Mouse (Mus musculus): Measurements from ENCODE around the gene Srrm1. TPM values are rescaled to one million over a fixed set of nuclear protein-coding genes. Genes with fewer than 3 reads are reported as not detected.
"Not testable (repeated sequence)": the region's sequence is repeated elsewhere in the genome, so short reads cannot be mapped to it uniquely, and the experiment has no call there.

Srrm1 gene
- polyA plus RNA-seq, 1 experiment from 2014 or later, result 151 TPM

GRCm38 (mm10) chr4:135287975-135288374 lies 65.1 kb downstream of the Srrm1 start:
- WGBS, result 68% methylated on average over 3 of the region's 3 CpGs

GRCm38 (mm10) chr4:135286833-135287395 lies 66.2 kb downstream of the Srrm1 start:
- WGBS, result 14% methylated on average over 16 of the region's 16 CpGs
- no peak overlapping the region for H3K4me2 ChIP-seq (ENCODE audit: low read length)
- no peak overlapping the region for H3K4me3 ChIP-seq (ENCODE audit: low read length)
- no peaks in the 10 kb centered on the region for H3K27me3 ChIP-seq (replicated peaks; ENCODE audit: control insufficient read depth, insufficient read depth, low read length)
- no peaks in the 10 kb centered on the region for H3K9me3 ChIP-seq (ENCODE audit: control insufficient read depth, low read length)
- ATAC-seq, result no peak
- no peaks in the 10 kb centered on the region for H3K36me3 ChIP-seq (ENCODE audit: control insufficient read depth, insufficient read depth, low read length)
- H3K4me1 ChIP-seq (ENCODE audit: control insufficient read depth, insufficient read depth, low read depth, low read length), result no peaks in the 10 kb centered on the region; the same call in 1 of the 2 replicates
- no peak overlapping the region for H3K27ac ChIP-seq (ENCODE audit: low read depth, low read length)
- H3K9ac ChIP-seq (ENCODE audit: low read depth, low read length), result no peak overlapping the region

More at GRCm38 (mm10) chr4:135287975-135288374, 65.1 kb downstream of the Srrm1 start:
- Histone ChIP-seq H3K27ac (ENCODE audit: low read depth, low read length) (no peak overlapping the region), H3K36me3 (ENCODE audit: control insufficient read depth, insufficient read depth, low read length) (no peaks in the 10 kb centered on the region), H3K4me2 (ENCODE audit: low read length) (no peak overlapping the region), H3K27me3 (replicated peaks; ENCODE audit: control insufficient read depth, insufficient read depth, low read length) (no peaks in the 10 kb centered on the region), H3K9me3 (ENCODE audit: control insufficient read depth, low read length) (no peaks in the 10 kb centered on the region), H3K4me1 (ENCODE audit: control insufficient read depth, insufficient read depth, low read depth, low read length) (no peaks in the 10 kb centered on the region; the same call in 1 of the 2 replicates), H3K9ac (ENCODE audit: low read depth, low read length) (no peak overlapping the region), H3K4me3 (ENCODE audit: low read length) (no peak overlapping the region)
- no peak for ATAC-seq

GRCm38 (mm10) chr4:135286033-135286622 lies 67.0 kb downstream of the Srrm1 start:
- WGBS, result 65% methylated on average over 12 of the region's 12 CpGs

GRCm38 (mm10) chr4:135285436-135285835 lies 67.7 kb downstream of the Srrm1 start:
- no peak overlapping the region for H3K4me3 ChIP-seq (ENCODE audit: low read length)
- H3K9me3 ChIP-seq (ENCODE audit: control insufficient read depth, low read length), result no peaks in the 10 kb centered on the region
- ATAC-seq, result no peak
- H3K36me3 ChIP-seq (ENCODE audit: control insufficient read depth, insufficient read depth, low read length), result no peaks in the 10 kb centered on the region
- H3K4me2 ChIP-seq (ENCODE audit: low read length), result no peak overlapping the region
- H3K4me1 ChIP-seq (ENCODE audit: control insufficient read depth, insufficient read depth, low read depth, low read length), result no peaks in the 10 kb centered on the region; the same call in 1 of the 2 replicates
- H3K27ac ChIP-seq (ENCODE audit: low read depth, low read length), result no peak overlapping the region
- H3K9ac ChIP-seq (ENCODE audit: low read depth, low read length), result no peak overlapping the region
- H3K27me3 ChIP-seq (replicated peaks; ENCODE audit: control insufficient read depth, insufficient read depth, low read length), result no peaks in the 10 kb centered on the region
- WGBS, result 63% methylated on average over 8 of the region's 8 CpGs

More at GRCm38 (mm10) chr4:135286033-135286622, 67.0 kb downstream of the Srrm1 start:
- Histone ChIP-seq H3K4me3 (ENCODE audit: low read length) (no peak overlapping the region), H3K4me2 (ENCODE audit: low read length) (no peak overlapping the region), H3K9me3 (ENCODE audit: control insufficient read depth, low read length) (no peaks in the 10 kb centered on the region), H3K4me1 (ENCODE audit: control insufficient read depth, insufficient read depth, low read depth, low read length) (no peaks in the 10 kb centered on the region; the same call in 1 of the 2 replicates), H3K9ac (ENCODE audit: low read depth, low read length) (no peak overlapping the region), H3K36me3 (ENCODE audit: control insufficient read depth, insufficient read depth, low read length) (no peaks in the 10 kb centered on the region), H3K27ac (ENCODE audit: low read depth, low read length) (no peak overlapping the region), H3K27me3 (replicated peaks; ENCODE audit: control insufficient read depth, insufficient read depth, low read length) (no peaks in the 10 kb centered on the region)
- ATAC-seq, result no peak

- H3K36me3 ChIP-seq (ENCODE audit: control insufficient read depth, insufficient read depth, low read length), result no peaks in the 10 kb centered on the region
- no peak overlapping the region for H3K27ac ChIP-seq (ENCODE audit: low read depth, low read length)
- H3K4me2 ChIP-seq (ENCODE audit: low read length), result no peak overlapping the region
- H3K9me3 ChIP-seq (ENCODE audit: control insufficient read depth, low read length), result no peaks in the 10 kb centered on the region
- no peak overlapping the region for H3K9ac ChIP-seq (ENCODE audit: low read depth, low read length)
- H3K4me1 ChIP-seq (ENCODE audit: control insufficient read depth, insufficient read depth, low read depth, low read length), result no peaks in the 10 kb centered on the region; the same call in 1 of the 2 replicates
- no peak for ATAC-seq
- no peaks in the 10 kb centered on the region for H3K27me3 ChIP-seq (replicated peaks; ENCODE audit: control insufficient read depth, insufficient read depth, low read length)
- 89% methylated on average over 7 of the region's 7 CpGs for WGBS
- H3K4me3 ChIP-seq (ENCODE audit: low read length), result no peak overlapping the region
These were observed 69.2 kb downstream of the Srrm1 start for GRCm38 (mm10) chr4:135283875-135284274.

GRCm38 (mm10) chr4:135283417-135283816 lies 69.7 kb downstream of the Srrm1 start:
- Histone ChIP-seq H3K27ac (ENCODE audit: low read depth, low read length) (no peak overlapping the region), H3K4me3 (ENCODE audit: low read length) (no peak overlapping the region), H3K4me2 (ENCODE audit: low read length) (no peak overlapping the region), H3K4me1 (ENCODE audit: control insufficient read depth, insufficient read depth, low read depth, low read length) (no peaks in the 10 kb centered on the region; the same call in 1 of the 2 replicates), H3K27me3 (replicated peaks; ENCODE audit: control insufficient read depth, insufficient read depth, low read length) (no peaks in the 10 kb centered on the region), H3K9ac (ENCODE audit: low read depth, low read length) (no peak overlapping the region), H3K36me3 (ENCODE audit: control insufficient read depth, insufficient read depth, low read length) (no peaks in the 10 kb centered on the region), H3K9me3 (ENCODE audit: control insufficient read depth, low read length) (no peaks in the 10 kb centered on the region)
- ATAC-seq, result no peak
- WGBS, result 73% methylated on average over 4 of the region's 4 CpGs

- WGBS, result 66% methylated on average over 13 of the region's 13 CpGs
- H3K9me3 ChIP-seq (ENCODE audit: control insufficient read depth, low read length), result no peaks in the 10 kb centered on the region
- H3K4me2 ChIP-seq (ENCODE audit: low read length), result no peak overlapping the region
- no peak overlapping the region for H3K27ac ChIP-seq (ENCODE audit: low read depth, low read length)
- H3K4me3 ChIP-seq (ENCODE audit: low read length), result no peak overlapping the region
- H3K36me3 ChIP-seq (ENCODE audit: control insufficient read depth, insufficient read depth, low read length), result no peaks in the 10 kb centered on the region
- no peak overlapping the region for H3K9ac ChIP-seq (ENCODE audit: low read depth, low read length)
- ATAC-seq, result no peak
- no peaks in the 10 kb centered on the region; the same call in 1 of the 2 replicates for H3K4me1 ChIP-seq (ENCODE audit: control insufficient read depth, insufficient read depth, low read depth, low read length)
- H3K27me3 ChIP-seq (replicated peaks; ENCODE audit: control insufficient read depth, insufficient read depth, low read length), result no peaks in the 10 kb centered on the region
These were observed 70.3 kb downstream of the Srrm1 start for GRCm38 (mm10) chr4:135282651-135283290.

GRCm38 (mm10) chr4:135280016-135280415 lies 73.1 kb downstream of the Srrm1 start:
- H3K9me3 ChIP-seq (ENCODE audit: control insufficient read depth, low read length); H3K27ac ChIP-seq (ENCODE audit: low read depth, low read length); H3K4me1 ChIP-seq (ENCODE audit: control insufficient read depth, insufficient read depth, low read depth, low read length); H3K9ac ChIP-seq (ENCODE audit: low read depth, low read length); H3K4me2 ChIP-seq (ENCODE audit: low read length); H3K36me3 ChIP-seq (ENCODE audit: control insufficient read depth, insufficient read depth, low read length); H3K27me3 ChIP-seq (replicated peaks; ENCODE audit: control insufficient read depth, insufficient read depth, low read length); ATAC-seq; H3K4me3 ChIP-seq (ENCODE audit: low read length): not testable (repeated sequence)
- WGBS, result 76% methylated on average over 2 of the region's 2 CpGs

- H3K9me3 ChIP-seq (ENCODE audit: control insufficient read depth, low read length), result no peaks in the 10 kb centered on the region
- H3K27ac ChIP-seq (ENCODE audit: low read depth, low read length), result no peak overlapping the region
- 60% methylated on average over 4 of the region's 4 CpGs for WGBS
- peaks cover 3% of the 10 kb centered on the region for H3K4me1 ChIP-seq (ENCODE audit: control insufficient read depth, insufficient read depth, low read depth, low read length)
- H3K9ac ChIP-seq (ENCODE audit: low read depth, low read length), result no peak overlapping the region
- H3K36me3 ChIP-seq (ENCODE audit: control insufficient read depth, insufficient read depth, low read length), result no peaks in the 10 kb centered on the region
- ATAC-seq, result no peak
- no peak overlapping the region for H3K4me2 ChIP-seq (ENCODE audit: low read length)
- H3K27me3 ChIP-seq (replicated peaks; ENCODE audit: control insufficient read depth, insufficient read depth, low read length), result no peaks in the 10 kb centered on the region; the same call in 1 of the 2 replicates
- H3K4me3 ChIP-seq (ENCODE audit: low read length), result no peak overlapping the region
These were observed 76.3 kb downstream of the Srrm1 start for GRCm38 (mm10) chr4:135276681-135277379.
